Mouse (Mus musculus) lung, postnatal 0 days (tissue): ENCODE results near the gene Cyp11a1.

Experiments
- CTCF ChIP-seq: IDR thresholded peaks from 2 replicates; pipeline ENCODE4 v1.5.1; 2016; ENCODE audit warnings: antibody characterized with exemption, mild to moderate bottlenecking
- EP300 ChIP-seq: IDR thresholded peaks from 2 replicates; pipeline ENCODE4 v1.6.1; 2016; ENCODE audit warnings: antibody characterized with exemption, mild to moderate bottlenecking, control low read depth

DNA sequence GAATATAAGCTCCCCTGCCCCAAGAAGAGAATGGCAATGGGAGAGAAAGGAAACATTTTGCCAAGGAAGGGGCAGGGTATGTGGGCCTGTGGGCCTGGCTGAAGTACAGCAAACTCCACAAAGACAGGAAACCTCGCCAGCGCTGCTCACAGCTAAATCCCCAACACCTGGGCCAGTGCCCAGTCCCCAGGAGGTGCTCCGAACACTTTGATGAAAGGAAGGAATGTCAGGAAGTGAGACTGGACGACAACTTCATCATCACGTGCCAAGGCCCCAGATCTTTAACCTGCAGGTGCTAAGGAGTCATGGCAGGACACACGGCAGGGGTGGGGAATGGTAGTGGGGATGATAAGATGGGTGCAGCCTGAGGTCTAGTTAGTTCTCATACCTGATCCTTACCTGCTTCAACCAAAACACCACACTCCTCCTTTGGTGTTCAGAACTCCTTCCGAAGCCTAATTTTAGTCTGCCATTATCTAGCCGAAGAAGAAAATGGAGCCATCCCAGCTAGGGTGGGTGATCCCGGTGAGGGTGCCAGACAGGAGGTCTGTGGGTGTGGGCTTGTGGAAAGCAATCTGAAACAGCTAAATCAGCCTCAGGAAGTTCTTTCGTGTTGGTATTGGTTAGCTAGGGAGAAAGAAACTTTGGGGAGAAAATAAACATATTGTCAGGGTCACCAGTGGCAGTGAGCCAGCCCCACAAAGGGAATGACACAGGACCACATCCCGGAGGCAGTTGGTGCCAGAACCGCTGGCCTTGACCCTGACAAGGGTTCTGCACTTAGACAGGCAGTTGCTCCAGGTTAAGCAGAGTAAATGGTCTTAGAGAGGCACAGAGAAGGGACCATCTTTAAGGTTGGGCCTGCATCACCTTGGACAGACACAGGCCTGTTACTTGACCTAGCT, 40.7 kb upstream of the Cyp11a1 start:
- TF ChIP-seq CTCF (no peak), EP300 (no peak)
